In the genomic region with DNA sequence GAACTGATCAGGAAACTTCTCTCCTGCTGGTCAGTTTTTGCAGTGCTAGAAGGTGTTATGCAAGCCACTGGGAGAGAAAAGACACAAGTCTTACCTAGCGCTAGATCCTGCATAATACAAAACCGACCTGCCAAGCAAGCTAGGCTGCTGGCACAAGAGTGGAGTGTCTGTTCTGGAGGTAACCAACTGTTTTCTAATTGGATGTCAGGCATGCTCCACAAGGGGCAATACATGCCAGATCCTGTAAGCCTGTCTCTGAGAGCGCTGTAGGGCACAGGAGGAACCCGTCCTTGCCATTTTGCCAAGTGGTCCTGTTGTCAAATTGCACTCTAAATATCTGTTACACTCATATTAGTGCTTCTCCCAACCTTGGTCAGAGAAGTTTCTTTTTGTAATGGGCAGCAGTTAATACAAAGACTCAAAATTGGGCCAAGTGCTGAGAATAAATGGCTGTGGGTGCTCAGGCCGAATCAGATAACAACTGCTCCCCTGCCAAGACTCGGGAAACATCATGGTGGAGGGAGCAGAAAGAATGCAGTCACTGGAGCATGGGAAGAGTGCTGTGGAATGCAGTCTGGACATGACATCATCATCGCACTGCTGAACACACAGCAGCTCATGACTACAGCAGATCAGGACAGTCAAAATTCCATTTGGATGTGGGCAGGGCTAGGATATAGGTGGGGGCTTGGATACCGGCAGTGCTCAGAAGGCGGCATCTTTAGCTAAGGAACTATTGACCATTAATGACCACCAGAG, we compare ENCODE assay signal across 15 mouse cellular contexts. TPM values are rescaled to one million over a fixed set of nuclear protein-coding genes. Genes with fewer than 3 reads are reported as not detected.
DNase-seq lines count a peak whose midpoint lies in the region; ATAC-seq lines count a peak whose summit lies in the region.
"Had no signal": no experiment of that assay in that cellular context is flagged by ENCODE, and none has a peak within 500 bp of the region (broad histone marks: within the 10 kb centered on the region; RNA-seq: fewer than 3 reads in every experiment).

No protein-coding gene starts in this region.

- H3K9ac ChIP-seq in forebrain, embryonic 15.5 days (replicated peaks) = no peak overlapping the region
- H3K9ac ChIP-seq in forebrain, embryonic 11.5 days (ENCODE audit: low read length) = no peak overlapping the region
- no peak overlapping the region for H3K9ac ChIP-seq in midbrain, embryonic 11.5 days (ENCODE audit: low read length)
- H3K9ac ChIP-seq in midbrain, embryonic 13.5 days (replicated peaks) = no peak overlapping the region

- H3K4me2 ChIP-seq in forebrain, embryonic 15.5 days (replicated peaks) = 0 out of 2 replicates have a peak overlapping the region, but pooled peaks have one; percentile 0
- H3K4me2 ChIP-seq in forebrain, embryonic 11.5 days (ENCODE audit: low read depth, low read length, severe bottlenecking) = no peak overlapping the region
- no peak overlapping the region for H3K4me2 ChIP-seq in midbrain, embryonic 11.5 days
- H3K4me2 ChIP-seq in midbrain, embryonic 13.5 days (replicated peaks) = no peak overlapping the region
- H3K4me2 ChIP-seq: liver, embryonic 11.5 days had no signal

- peak; percentile 72; the same call in 1 of the 2 replicates for ATAC-seq in forebrain, embryonic 15.5 days (replicated peaks)
- no peak for ATAC-seq in forebrain, embryonic 11.5 days (replicated peaks; ENCODE audit: low FRiP score)
- no peak for ATAC-seq in midbrain, embryonic 11.5 days (ENCODE audit: low FRiP score)
- ATAC-seq in midbrain, embryonic 13.5 days = no peak
- no peak for ATAC-seq in erythroid progenitor cell, adult 5-6 weeks (replicated peaks; ENCODE audit: low FRiP score, poor library complexity, severe bottlenecking)

- no peaks in the 10 kb centered on the region for H3K36me3 ChIP-seq in forebrain, embryonic 15.5 days
- no peaks in the 10 kb centered on the region for H3K36me3 ChIP-seq in forebrain, embryonic 11.5 days (ENCODE audit: control insufficient read depth, insufficient read depth, low read length)
- no peaks in the 10 kb centered on the region for H3K36me3 ChIP-seq in midbrain, embryonic 11.5 days (ENCODE audit: control insufficient read depth, insufficient read depth, low read length)
- no peaks in the 10 kb centered on the region for H3K36me3 ChIP-seq in midbrain, embryonic 13.5 days

- DNase-seq in forebrain, embryonic 11.5 days (ENCODE audit: low spot score) = no peak
- peak; percentile 82 for DNase-seq in midbrain, embryonic 11.5 days (ENCODE audit: low spot score, missing footprints)
- DNase-seq in fat pad, adult 2 months (ENCODE audit: extremely low read depth, low read depth, low spot score) = peak; percentile 28
- no peak for DNase-seq in urinary bladder, adult 18-20 months (ENCODE audit: low spot score in 2 of 2)
- DNase-seq in heart, postnatal 36 days = no peak
- DNase-seq: adrenal gland, postnatal 14 days; gastrocnemius, postnatal 10 days; heart, postnatal 4 days; thymus, postnatal 4 days had no signal

- H3K27me3 ChIP-seq in forebrain, embryonic 15.5 days = no peaks in the 10 kb centered on the region
- no peaks in the 10 kb centered on the region for H3K27me3 ChIP-seq in forebrain, embryonic 11.5 days (ENCODE audit: control insufficient read depth, insufficient read depth, low read length)
- H3K27me3 ChIP-seq in midbrain, embryonic 11.5 days (ENCODE audit: control insufficient read depth, insufficient read depth, low read length) = no peaks in the 10 kb centered on the region
- no peaks in the 10 kb centered on the region for H3K27me3 ChIP-seq in midbrain, embryonic 13.5 days

- intact Hi-C loops in heart, postnatal 36 days (cut with DNase I) = no loop called here

- H3K4me1 ChIP-seq in forebrain, embryonic 15.5 days = peaks cover 23% of the 10 kb centered on the region
- H3K4me1 ChIP-seq in forebrain, embryonic 11.5 days (replicated peaks; ENCODE audit: control insufficient read depth, insufficient read depth, low read length) = no peaks in the 10 kb centered on the region
- H3K4me1 ChIP-seq in midbrain, embryonic 11.5 days (ENCODE audit: control insufficient read depth, insufficient read depth, low read length) = no peaks in the 10 kb centered on the region
- 0 out of 2 replicates have a peak, but pooled peaks cover 3% of the 10 kb centered on the region for H3K4me1 ChIP-seq in midbrain, embryonic 13.5 days (replicated peaks)

- H3K9me3 ChIP-seq in forebrain, embryonic 15.5 days = no peaks in the 10 kb centered on the region
- H3K9me3 ChIP-seq in forebrain, embryonic 11.5 days (ENCODE audit: control insufficient read depth, low read length) = no peaks in the 10 kb centered on the region
- no peaks in the 10 kb centered on the region for H3K9me3 ChIP-seq in midbrain, embryonic 11.5 days (ENCODE audit: control insufficient read depth, low read length)
- H3K9me3 ChIP-seq in midbrain, embryonic 13.5 days = no peaks in the 10 kb centered on the region

- 42% methylated on average over 9 of the region's 9 CpGs for WGBS in forebrain, embryonic 15.5 days
- 64% methylated on average over 9 of the region's 9 CpGs for WGBS in forebrain, embryonic 11.5 days
- WGBS in midbrain, embryonic 11.5 days = 56% methylated on average over 9 of the region's 9 CpGs
- WGBS in midbrain, embryonic 13.5 days = 55% methylated on average over 9 of the region's 9 CpGs

- no peak overlapping the region for H3K4me3 ChIP-seq in forebrain, embryonic 15.5 days
- H3K4me3 ChIP-seq in forebrain, embryonic 11.5 days (ENCODE audit: low read depth, low read length) = no peak overlapping the region
- H3K4me3 ChIP-seq in midbrain, embryonic 11.5 days (ENCODE audit: low read depth, low read length) = no peak overlapping the region
- no peak overlapping the region for H3K4me3 ChIP-seq in midbrain, embryonic 13.5 days (replicated peaks)

- H3K27ac ChIP-seq in forebrain, embryonic 15.5 days (replicated peaks) = peak overlapping the region; percentile 42; the same call in 1 of the 2 replicates
- no peak overlapping the region for H3K27ac ChIP-seq in forebrain, embryonic 11.5 days (ENCODE audit: low read depth, low read length)
- H3K27ac ChIP-seq in midbrain, embryonic 11.5 days (ENCODE audit: low read depth, low read length) = no peak overlapping the region
- H3K27ac ChIP-seq in midbrain, embryonic 13.5 days = no peak overlapping the region
- H3K27ac ChIP-seq: macrophage had no signal

RNA-seq across cellular contexts. Expression of a gene that starts 7.3 kb away (rescaled TPM):
- 34.7 and 34.8 TPM in 2 replicates for polyA plus RNA-seq in forebrain, embryonic 15.5 days (2015; fragmentation: Nextera tagmentation; extraction: Ambion mirVana)
- polyA plus RNA-seq in forebrain, embryonic 11.5 days (2014; fragmentation: Nextera tagmentation; extraction: Ambion mirVana) = 2.8 and 2.9 TPM in 2 replicates
- 1.4 and 2.8 TPM in 2 replicates for polyA plus RNA-seq in midbrain, embryonic 11.5 days (2014; fragmentation: Nextera tagmentation; extraction: Ambion mirVana)
- 13.0 and 13.4 TPM in 2 replicates for polyA plus RNA-seq in midbrain, embryonic 13.5 days (2015; fragmentation: Nextera tagmentation; extraction: Ambion mirVana)
- not detected in 2 replicates for total RNA-seq in erythroid progenitor cell, adult 5-6 weeks (2015; ENCODE audit: low replicate concordance)
- not detected in 2 replicates for total RNA-seq in erythroid progenitor cell, adult 5-6 weeks (2017; ENCODE audit: low replicate concordance)
- total RNA-seq in heart, postnatal 36 days (2021) = under 1 TPM; 0.11 to 0.19 TPM
- polyA plus RNA-seq: C2C12, macrophage had no signal

Comparison
In these comparisons a context has a peak if more than half of its experiments do, and no peak if none do; other contexts are left out.
1. DNase-seq: peak in midbrain, embryonic 11.5 days (single experiment) and fat pad, adult 2 months (single experiment); none in forebrain, embryonic 11.5 days (single experiment), urinary bladder, adult 18-20 months (0 of 2) and heart, postnatal 36 days (0 of 2).